Mouse (Mus musculus): ENCODE measurements at regions not wholly inside any gene's neighbourhood (a gene's known extent, or its start where the extent isn't known, plus 50 kb on each side); places are given as distances from the start of the nearest gene placed in this dataset.
"Not testable (repeated sequence)": the region's sequence is repeated elsewhere in the genome, so short reads cannot be mapped to it uniquely, and the experiment has no call there.

GRCm38 (mm10) chr13:50092537-50092936 is 157.6 kb downstream of the Gm906 start:
- no peak for DNase-seq

DNA sequence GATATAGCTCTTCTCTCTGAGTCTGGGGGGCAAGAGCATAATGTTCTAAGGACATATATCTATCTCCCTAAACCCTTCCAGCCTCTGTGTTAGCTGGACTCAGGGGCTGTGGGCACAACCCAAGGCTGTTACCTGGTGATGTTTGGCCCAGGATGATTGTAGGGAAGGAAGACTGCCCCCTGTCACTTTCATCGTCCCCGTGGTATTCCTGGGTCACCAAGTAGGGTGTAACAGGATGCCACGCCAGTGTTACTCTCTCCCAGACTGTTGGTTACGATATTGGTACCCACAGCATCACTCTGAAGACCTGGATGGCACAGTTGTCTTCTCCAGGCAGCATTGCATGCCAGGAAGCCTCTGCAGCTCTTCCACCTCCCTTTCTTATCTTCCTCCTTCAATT is 185.3 kb downstream of the Gm906 start:
- DNase-seq: no peak

DNA sequence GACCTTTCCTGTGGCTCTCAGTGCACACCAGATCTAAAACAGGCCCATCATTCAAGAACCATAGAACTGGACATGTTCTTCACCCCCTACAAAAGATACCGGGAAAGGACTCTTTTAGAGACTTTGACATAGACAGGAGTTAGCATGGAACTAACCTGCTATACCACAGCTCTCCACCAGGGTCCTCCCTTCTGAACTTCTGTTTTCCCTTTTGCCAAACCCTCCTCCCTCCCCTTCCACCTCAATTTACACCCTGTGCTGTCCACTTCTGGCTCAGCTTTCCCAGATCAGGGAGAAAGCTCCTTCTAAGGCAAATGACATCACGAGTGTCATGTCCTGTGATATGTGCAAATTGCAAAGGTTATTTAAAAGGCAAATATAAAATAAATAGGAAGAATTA is 185.7 kb downstream of the Gm906 start:
- DNase-seq: not testable (repeated sequence)

- not testable (repeated sequence) for DNase-seq
Measured at GRCm38 (mm10) chr13:50059676-50060075, 190.4 kb downstream of the Gm906 start.

DNA sequence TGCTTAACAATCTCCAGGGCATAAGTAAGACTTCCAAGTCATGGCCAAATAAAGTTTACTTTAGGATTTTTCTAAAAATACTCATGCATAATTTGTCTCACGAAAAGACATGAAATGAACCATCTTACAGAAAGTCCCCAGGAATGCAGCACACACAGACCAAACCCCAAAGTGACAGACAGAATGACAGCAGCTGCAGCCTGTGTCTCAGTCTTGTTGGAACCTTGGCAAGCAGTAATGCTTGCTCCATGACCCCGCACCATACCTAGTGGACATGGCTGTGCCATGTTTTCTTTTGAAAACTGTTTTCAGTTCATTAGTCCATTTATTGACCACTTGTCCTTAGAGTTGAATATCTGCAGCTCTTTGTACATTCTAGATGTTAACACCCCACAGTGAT is 191.1 kb downstream of the Gm906 start:
- not testable (repeated sequence) for DNase-seq

DNA sequence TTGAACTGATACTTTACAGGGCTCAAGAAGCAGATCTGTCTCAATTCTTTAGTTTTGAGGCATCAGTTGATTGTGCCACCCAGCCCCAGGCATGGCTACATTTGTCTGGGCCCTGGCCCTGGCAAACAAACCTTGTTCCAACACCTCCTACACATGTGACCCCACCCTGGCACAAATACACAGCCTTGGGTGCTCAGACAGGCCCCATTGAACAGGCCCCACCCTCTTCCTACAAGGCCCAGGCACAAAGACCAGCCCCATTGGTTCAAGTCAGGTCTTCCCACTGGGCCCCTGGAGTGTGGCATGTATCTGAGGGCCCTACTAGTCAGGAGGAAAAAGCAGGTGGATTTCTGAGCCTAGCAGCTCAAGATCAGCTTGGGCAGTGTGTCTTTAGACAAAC is 198.4 kb downstream of the Gm906 start:
- DNase-seq: not testable (repeated sequence)

DNA sequence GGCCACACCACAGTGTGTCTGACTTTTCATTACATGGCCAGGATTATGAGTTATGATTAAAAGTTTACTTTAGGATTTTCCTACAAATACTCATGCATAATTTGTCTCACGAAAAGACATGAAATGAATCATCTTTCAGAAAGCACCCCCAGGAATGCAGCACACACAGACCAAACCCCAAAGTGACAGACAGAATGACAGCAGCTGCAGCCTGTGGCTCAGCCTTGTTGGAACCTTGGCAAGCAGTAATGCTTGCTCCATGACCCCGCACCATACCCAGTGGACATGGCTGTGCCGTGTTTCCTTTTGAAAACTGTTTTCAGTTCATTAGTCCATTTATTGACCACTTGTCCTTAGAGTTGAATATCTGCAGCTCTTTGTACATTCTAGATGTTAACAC is 199.0 kb downstream of the Gm906 start:
- not testable (repeated sequence) for DNase-seq

DNA sequence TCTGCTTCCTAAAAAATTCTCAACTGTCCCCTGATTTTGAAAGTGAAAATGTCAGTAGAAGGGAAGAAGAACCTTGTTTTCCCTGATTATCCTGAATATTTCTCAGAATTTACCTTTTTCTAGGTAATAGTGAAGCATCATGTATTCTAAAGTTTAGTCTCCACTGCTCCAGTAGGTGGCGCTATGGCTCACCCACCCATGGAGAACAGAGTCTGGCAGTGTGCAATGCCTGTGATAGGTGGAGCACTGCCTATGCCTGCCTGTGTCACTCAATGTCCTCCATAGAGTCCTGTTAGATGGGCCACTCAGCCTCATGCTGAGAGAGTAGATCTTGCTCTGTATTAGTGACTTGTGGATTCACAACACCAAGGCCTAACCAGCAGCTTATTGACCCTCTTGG is 218.4 kb downstream of the Gm906 start:
- DNase-seq: no peak

- not testable (repeated sequence) for DNase-seq
Measured at GRCm38 (mm10) chr13:50007730-50008129, 208.9 kb upstream of the Gm30302 start.

DNA sequence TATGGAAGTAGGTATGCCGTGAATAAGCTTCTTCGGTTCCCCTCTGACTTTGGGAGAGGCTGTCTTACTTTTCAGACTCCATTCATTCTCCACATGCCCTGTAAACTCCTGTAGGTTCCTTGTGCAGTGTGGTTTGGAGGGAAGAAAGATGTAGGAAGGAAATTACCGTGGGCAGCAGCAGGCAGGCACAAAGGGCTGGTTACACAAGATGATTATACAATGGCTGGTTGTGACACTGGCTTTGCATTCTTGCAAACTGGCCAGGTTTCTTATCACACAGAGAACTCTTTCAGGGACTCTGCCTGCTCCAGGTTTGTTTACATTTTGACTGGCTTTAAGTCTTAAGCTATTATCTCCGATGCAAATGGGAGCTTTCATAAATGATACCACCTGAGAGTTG is 167.3 kb upstream of the Gm30302 start:
- DNase-seq: not testable (repeated sequence)

DNA sequence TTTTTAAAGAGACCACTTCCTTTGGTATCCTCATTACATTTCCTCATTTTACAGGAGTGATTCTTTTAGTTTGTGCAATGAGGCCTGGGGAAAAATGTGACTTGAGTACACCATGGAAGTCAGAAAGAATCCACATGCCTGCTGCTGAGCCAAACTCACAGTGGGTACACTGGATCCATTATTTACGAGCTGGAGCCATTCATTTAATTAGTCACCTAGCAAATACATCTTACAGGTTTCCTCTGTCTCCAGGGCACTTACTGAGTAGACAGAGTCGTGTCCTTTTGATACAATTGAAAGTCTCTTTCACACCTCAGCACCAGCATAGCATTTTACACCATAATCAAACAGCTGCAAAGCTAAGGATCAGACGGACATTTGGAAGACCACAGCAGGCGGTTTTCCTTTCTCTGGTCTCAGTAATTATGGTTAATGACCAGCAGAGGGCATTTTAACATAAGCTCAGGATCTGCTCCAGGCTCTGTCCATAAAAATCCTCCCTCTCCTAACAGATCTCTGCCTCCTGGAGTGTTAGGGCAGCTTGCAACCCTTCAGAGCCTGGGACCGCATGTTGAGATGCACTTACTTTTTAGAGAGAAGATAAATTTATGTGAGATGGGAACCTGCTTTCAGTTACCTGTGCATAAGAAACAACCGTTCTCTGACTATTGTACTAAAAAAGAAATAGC is 159.3 kb upstream of the Gm30302 start:
- peak; percentile 16 for DNase-seq

- DNase-seq: no peak
Measured at GRCm38 (mm10) chr13:49915781-49916180, 117.0 kb upstream of the Gm30302 start.
